Mouse (Mus musculus) spleen, adult 2 months (tissue): ENCODE results near the gene Ror2. TPM values are rescaled to one million over a fixed set of nuclear protein-coding genes. Genes with fewer than 3 reads are reported as not detected.

Experiments
- DNase-seq, 2 experiments: peaks; one replicate each; pipeline versions ENCODE4 v3.0.0 to v3.0.0-alpha.2; 2012 to 2021; ENCODE audit warnings: low spot score in 2 of 2, low read depth in 1 of 2
- H3K27ac ChIP-seq: fragments of 200-500 bp; 2 replicates; pipeline ENCODE4 v1.5.1; 2012; ENCODE audit warnings: low read length, inconsistent platforms; ENCODE audit not compliant: insufficient read depth
- H3K27me3 ChIP-seq: fragments of 200-500 bp; 2 replicates; pipeline ENCODE4 v1.6.1; 2012; ENCODE audit warnings: mild to moderate bottlenecking, moderate library complexity, low read length, inconsistent platforms; ENCODE audit not compliant: control insufficient read depth, insufficient read depth
- H3K36me3 ChIP-seq: fragments of 200-500 bp; 2 replicates; pipeline ENCODE4 v1.6.1; 2012; ENCODE audit warnings: mild to moderate bottlenecking, low read length, inconsistent platforms; ENCODE audit not compliant: control insufficient read depth, insufficient read depth
- H3K4me1 ChIP-seq: fragments of 200-500 bp; 2 replicates; pipeline ENCODE4 v1.6.1; 2011; ENCODE audit warnings: inconsistent platforms; ENCODE audit not compliant: control insufficient read depth, insufficient read depth, insufficient read length
- H3K4me3 ChIP-seq: fragments of 200-500 bp; 2 replicates; pipeline ENCODE4 v1.5.1; 2011; ENCODE audit warnings: mild to moderate bottlenecking, inconsistent platforms; ENCODE audit not compliant: insufficient read depth, insufficient read length; ENCODE audit errors: extremely low read depth
- CTCF ChIP-seq: fragments of 200-500 bp; IDR thresholded peaks from 2 replicates; pipeline ENCODE4 v1.5.1; 2011; ENCODE audit warnings: mild to moderate bottlenecking, inconsistent platforms; ENCODE audit not compliant: insufficient read depth, insufficient read length, insufficient replicate concordance; ENCODE audit errors: extremely low read depth
- POLR2A ChIP-seq: fragments of 200-500 bp; IDR thresholded peaks from 2 replicates; pipeline ENCODE4 v1.6.1; 2011; ENCODE audit warnings: low read depth, low read length, inconsistent platforms
- WGBS: fragments of 180-500 bp; shearing (Covaris S2); methylation state at CpG from one replicate; pipeline ENCODE4 v1.1.7; 2018; 5-methylcytosine and 5-hydroxymethylcytosine counted together
- polyA plus RNA-seq: library from polyadenylated mRNA; depleted of rRNA; stranded (reverse); fragments of >200 nt; gene quantifications from 2 replicates; pipeline ENCODE4 v1.2.3, GENCODE M21; 2012

The Ror2 gene
- polyA plus RNA-seq, 1 experiment, result 2.3 TPM

GRCm38 (mm10) chr13:53233826-53234786 lies 51.8 kb downstream of the Ror2 start:
- no peak for DNase-seq
- H3K4me3 ChIP-seq, result no peak overlapping the region
- H3K36me3 ChIP-seq, result no peaks in the 10 kb centered on the region
- no peak overlapping the region for H3K27ac ChIP-seq
- H3K27me3 ChIP-seq, result no peaks in the 10 kb centered on the region
- H3K4me1 ChIP-seq, result no peaks in the 10 kb centered on the region
- TF ChIP-seq CTCF (no peak), POLR2A (no peak)
- 81% methylated on average over 15 of the region's 15 CpGs for WGBS

GRCm38 (mm10) chr13:53233381-53233780 lies 52.5 kb downstream of the Ror2 start:
- WGBS, result 59% methylated on average over 9 of the region's 9 CpGs
- no peaks in the 10 kb centered on the region for H3K36me3 ChIP-seq
- no peaks in the 10 kb centered on the region for H3K4me1 ChIP-seq
- H3K4me3 ChIP-seq, result no peak overlapping the region
- TF ChIP-seq CTCF, result no peak
- no peak for TF ChIP-seq POLR2A
- DNase-seq, result no peak
- H3K27me3 ChIP-seq, result no peaks in the 10 kb centered on the region
- no peak overlapping the region for H3K27ac ChIP-seq

DNA sequence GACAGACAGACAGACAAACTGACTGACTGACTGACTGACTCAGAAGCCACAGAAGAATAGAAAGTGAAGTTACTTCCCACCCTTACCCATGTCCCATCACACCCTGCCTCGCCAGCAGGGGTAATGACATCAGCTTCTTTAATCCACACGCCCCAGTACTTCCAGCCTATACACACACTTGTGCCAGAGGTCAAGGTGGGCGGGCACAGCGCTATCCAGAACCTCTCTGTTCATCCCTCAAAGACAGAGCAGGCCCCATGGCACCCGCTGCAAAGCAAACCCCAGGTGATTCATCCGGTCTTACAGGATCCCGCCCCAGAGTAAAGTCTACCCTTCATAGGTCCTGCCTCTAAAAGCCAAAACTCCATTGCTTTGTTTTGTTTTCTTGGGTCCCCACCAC lies 53.5 kb downstream of the Ror2 start:
- Histone ChIP-seq H3K36me3 (no peaks in the 10 kb centered on the region), H3K4me3 (no peak overlapping the region), H3K27ac (no peak overlapping the region), H3K27me3 (no peaks in the 10 kb centered on the region), H3K4me1 (no peaks in the 10 kb centered on the region)
- TF ChIP-seq POLR2A (no peak), CTCF (no peak)
- 80% methylated on average over 7 of the region's 7 CpGs for WGBS
- no peak for DNase-seq

DNA sequence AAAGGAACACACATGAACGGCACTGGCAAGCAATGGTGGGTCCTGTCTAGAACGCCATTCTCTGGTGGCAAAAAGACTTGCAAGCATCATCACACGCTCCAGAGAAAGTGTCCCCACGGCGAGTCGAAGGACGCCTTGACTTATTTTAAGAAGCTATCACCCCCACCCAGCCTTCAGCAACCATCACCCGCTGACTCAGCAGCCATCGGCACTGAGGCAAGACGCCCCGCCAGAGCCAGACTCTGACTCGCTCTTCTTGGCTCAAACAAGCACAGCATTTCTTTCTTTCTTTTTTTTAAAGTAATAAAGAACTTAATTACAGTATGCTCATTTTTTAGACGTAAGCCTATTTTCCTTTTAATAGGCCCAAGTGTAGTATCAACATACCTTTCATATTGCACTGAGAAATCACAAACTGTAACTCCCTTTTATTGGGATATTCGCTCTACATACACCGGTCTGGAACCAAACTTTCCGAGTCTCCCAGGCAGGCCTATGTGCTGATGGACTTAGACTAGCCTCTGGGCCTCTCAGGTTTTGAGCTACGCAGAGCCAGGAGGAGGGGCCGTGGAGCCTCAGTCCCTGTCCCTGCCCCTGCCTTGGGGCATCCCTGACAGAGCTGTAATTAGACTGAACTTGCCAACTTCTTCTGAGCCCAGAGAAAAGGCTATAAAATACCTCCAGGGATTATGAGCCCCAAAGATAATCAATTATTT lies 55.3 kb downstream of the Ror2 start:
- Histone ChIP-seq H3K36me3 (no peaks in the 10 kb centered on the region), H3K27ac (no peak overlapping the region), H3K4me3 (no peak overlapping the region), H3K27me3 (no peaks in the 10 kb centered on the region), H3K4me1 (no peaks in the 10 kb centered on the region)
- 91% methylated on average over 18 of the region's 18 CpGs for WGBS
- TF ChIP-seq CTCF, result no peak
- TF ChIP-seq POLR2A, result no peak
- DNase-seq, result no peak

DNA sequence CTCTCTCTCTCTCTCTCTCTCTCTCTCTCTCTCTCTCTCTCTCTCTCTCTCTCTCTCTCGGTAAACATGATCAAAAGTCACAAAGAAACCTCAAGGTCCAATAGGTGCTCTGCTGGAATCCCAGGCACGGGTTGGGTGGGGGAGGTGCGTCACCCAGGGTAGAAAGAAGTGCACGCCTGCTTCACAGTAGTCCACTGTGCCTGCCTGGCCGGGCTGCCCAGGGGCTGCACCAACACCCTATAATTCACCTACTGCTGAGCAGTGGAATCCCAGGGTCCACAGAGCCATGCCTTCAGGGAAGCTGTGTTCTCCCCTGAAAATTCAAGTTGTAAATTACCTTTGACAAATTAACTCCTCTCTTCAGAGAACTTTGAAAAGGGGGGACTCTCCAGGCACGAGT lies 58.9 kb downstream of the Ror2 start:
- DNase-seq, result no peak
- Histone ChIP-seq H3K4me1 (no peaks in the 10 kb centered on the region), H3K27ac (no peak overlapping the region), H3K27me3 (no peaks in the 10 kb centered on the region), H3K4me3 (no peak overlapping the region), H3K36me3 (no peaks in the 10 kb centered on the region)
- no peak for TF ChIP-seq CTCF
- TF ChIP-seq POLR2A, result no peak
- WGBS, result 86% methylated on average over 6 of the region's 6 CpGs

DNA sequence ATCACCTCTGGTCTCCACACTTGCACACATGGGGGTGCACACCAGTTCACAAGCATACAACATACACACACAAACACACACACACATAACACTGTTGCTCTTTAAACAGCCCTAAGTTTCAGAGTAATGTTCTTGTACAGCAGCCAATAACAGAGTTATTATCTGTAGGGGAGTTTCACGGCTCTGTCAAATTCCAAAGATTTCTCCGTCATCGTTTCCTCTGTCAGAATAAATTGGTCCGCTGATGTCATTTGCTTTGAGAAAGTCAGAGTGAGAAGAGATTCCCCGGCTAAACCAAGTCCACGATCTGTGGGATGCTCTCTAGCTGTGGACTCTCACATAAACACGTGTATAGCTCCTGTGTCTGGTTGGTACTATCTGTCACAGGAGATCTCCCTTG lies 59.5 kb downstream of the Ror2 start:
- Histone ChIP-seq H3K36me3 (no peaks in the 10 kb centered on the region), H3K27ac (no peak overlapping the region), H3K4me3 (no peak overlapping the region), H3K27me3 (no peaks in the 10 kb centered on the region), H3K4me1 (no peaks in the 10 kb centered on the region)
- 91% methylated on average over 7 of the region's 7 CpGs for WGBS
- TF ChIP-seq POLR2A (no peak), CTCF (no peak)
- DNase-seq, result no peak

DNA sequence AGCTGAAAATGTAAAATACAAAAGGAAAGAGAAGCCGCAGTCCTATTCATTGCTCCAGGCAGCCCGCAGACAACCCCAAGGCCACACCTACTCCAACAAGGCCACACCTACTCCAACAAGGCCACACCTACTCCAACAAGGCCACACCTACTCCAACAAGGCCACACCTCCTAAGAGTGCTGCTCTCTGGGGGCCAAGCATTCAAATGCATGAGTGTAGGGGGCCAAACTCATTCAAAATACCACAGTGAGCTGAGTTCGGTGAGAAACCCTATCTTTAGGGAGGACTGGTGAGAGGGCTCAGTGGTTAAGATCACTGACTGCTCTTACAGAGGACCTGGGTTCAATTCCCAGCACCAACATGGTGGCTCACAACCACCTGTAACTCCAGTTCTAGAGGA lies 60.0 kb downstream of the Ror2 start:
- WGBS, result 87% methylated on average over 3 of the region's 3 CpGs
- TF ChIP-seq CTCF (no peak), POLR2A (no peak)
- Histone ChIP-seq H3K4me3 (no peak overlapping the region), H3K4me1 (no peaks in the 10 kb centered on the region), H3K36me3 (no peaks in the 10 kb centered on the region), H3K27ac (no peak overlapping the region), H3K27me3 (no peaks in the 10 kb centered on the region)
- DNase-seq, result no peak
